Mouse (Mus musculus): ENCODE results near the gene Ppp4r2.
A peak's percentile ranks its signal among the peaks of the same experiment; 100 is the strongest.

Ppp4r2 gene

GRCm38 (mm10) chr6:100883233-100883632, 49.8 kb downstream of the Ppp4r2 start:
- ATAC-seq (ENCODE audit: low TSS enrichment): no peak

- no peak for ATAC-seq (ENCODE audit: low TSS enrichment)
Measured at GRCm38 (mm10) chr6:100884594-100885225, 51.3 kb downstream of the Ppp4r2 start.

GRCm38 (mm10) chr6:100885376-100885775, 52.0 kb downstream of the Ppp4r2 start:
- peak; percentile 80 for ATAC-seq (ENCODE audit: low TSS enrichment)

DNA sequence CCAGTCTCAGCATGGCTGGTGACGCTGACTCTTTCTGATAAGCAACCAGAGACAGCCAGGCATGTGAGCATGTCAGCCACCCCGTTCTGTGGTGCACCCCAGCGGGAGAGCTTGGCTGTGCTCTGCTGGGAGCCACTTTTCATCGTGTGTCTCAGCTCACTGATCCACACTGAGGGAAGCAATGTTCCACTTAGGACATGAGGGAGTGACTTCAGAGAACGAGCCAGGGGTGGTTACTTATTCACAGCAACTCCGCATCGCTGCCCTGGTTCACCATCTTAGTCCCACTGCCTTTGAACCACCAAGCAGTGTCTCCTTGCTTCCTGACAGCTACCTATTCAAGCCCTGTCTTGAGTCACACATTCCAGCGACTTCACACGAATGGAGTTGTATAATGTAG, 53.6 kb downstream of the Ppp4r2 start:
- no peak for ATAC-seq (ENCODE audit: low TSS enrichment)

GRCm38 (mm10) chr6:100889340-100889739, 55.9 kb downstream of the Ppp4r2 start:
- no peak for ATAC-seq (ENCODE audit: low TSS enrichment)

DNA sequence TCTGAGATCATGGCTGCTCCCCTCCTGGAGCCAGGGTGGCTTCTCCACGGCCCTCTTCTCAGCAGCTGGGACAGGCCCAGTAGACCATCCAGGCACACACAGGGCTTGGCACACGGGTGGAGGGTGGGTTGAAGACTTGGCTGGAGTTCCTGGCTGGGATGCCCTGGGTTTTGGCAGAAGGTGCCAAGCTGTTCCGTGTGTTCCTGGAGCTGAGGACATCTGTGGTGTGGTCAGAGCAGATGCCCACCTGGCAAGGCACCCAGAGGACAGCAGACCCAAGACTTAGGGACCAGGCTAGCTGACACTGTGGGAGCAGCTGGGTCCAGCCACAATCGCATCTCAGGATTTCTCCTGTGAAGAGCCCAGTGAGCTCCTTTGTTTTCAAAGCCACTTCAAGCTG, 59.1 kb downstream of the Ppp4r2 start:
- peak; percentile 57; the same call in 1 of the 2 replicates for ATAC-seq (ENCODE audit: low TSS enrichment)

- no peak for ATAC-seq (ENCODE audit: low TSS enrichment)
Measured at GRCm38 (mm10) chr6:100893073-100893472, 59.7 kb downstream of the Ppp4r2 start.

DNA sequence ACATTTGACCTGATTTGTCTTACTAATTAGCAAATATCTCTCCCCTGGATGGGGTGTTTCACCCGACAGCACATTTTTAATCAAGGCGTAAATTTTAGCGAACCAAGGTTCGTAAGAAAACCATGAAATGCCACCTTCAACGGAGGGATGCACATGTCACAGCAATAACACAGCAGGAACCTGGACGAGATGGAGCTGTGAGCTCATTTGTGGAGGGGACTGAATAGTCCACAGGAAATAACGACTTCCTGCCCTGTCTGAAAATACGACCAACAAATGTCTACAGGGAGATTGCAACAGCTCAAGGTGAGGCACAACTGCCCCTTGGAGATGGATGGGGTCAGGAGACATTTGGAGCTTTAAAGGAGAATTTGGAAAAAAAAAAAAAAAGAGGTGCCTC, 61.8 kb downstream of the Ppp4r2 start:
- no peak for ATAC-seq (ENCODE audit: low TSS enrichment)

DNA sequence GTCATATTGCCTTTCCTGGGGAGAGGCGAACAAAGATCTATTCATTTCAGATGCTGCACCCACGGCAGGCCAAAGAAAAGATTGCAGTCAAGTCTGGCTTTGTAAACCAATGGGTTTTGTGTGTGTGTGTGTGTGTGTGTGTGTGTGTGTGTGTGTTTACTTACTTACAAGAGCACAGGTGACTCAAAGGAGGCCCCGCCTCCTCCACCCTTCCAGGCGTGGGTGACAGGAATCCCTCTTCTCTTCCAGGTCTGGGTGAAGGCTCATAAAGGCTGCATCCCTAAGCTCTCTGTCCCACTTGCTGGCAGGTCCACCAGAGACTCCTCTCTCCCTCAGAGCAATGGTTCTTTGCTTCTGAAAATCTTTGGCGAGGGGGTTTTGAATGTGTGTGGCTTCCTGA, 63.5 kb downstream of the Ppp4r2 start:
- no peak for ATAC-seq (ENCODE audit: low TSS enrichment)

DNA sequence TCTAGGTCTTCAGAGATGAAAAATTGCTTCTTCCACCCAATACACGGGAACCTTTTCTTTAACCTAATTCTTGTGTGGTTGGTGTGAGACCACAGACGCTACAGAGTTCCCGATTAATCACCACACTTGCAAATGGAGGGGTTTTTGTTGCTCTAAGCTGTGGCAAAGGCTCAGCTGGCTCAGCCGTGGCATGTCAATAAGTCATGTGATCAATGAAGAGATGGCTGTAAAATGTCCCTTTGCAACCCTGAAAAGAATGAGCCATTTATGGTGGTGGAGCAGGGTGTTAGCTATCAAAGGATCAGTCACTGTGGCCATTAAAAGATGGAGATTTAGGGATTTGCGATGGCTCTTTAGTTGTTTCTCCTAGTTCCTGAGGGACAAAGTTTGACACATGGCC, 71.0 kb downstream of the Ppp4r2 start:
- ATAC-seq (ENCODE audit: low TSS enrichment): no peak

- ATAC-seq (ENCODE audit: low TSS enrichment): no peak
Measured at GRCm38 (mm10) chr6:100910136-100910675, 76.8 kb downstream of the Ppp4r2 start.
